8 mouse cellular contexts compared by ENCODE assay signal in the genomic region with DNA sequence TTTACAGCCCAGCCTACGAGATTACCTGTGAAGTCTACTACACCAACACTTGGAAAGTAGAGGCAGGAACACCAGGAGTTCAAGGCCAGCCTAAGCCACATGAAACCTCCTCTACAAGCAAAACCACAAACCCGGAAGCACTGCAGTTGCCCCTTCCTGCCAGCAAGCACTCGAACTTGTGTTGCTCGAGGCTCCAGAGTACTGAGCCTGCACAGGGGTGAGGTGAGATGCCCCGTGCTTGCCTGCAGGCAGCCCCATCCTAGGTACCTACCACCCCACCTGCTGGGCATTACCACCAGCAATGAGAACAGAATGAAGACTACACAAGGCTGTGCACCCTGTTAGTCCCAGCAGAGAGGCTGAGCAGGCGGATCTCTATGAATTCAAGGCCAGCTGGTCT. TPM values are rescaled to one million over a fixed set of nuclear protein-coding genes. Genes with fewer than 3 reads are reported as not detected.
DNase-seq lines count a peak whose midpoint lies in the region; ATAC-seq and TF ChIP-seq lines count a peak whose summit lies in the region.

No protein-coding gene starts in this region.

- H3K4me1 ChIP-seq in heart, postnatal 0 days (ENCODE audit: control insufficient read depth, insufficient read depth): peaks cover 19% of the 10 kb centered on the region
- H3K4me1 ChIP-seq in G1E (ENCODE audit: insufficient read depth, low read depth, low read length): peaks cover 34% of the 10 kb centered on the region
- H3K4me1 ChIP-seq in hindbrain, embryonic 14.5 days (replicated peaks; ENCODE audit: control insufficient read depth, insufficient read depth, low read length): peaks cover 10% of the 10 kb centered on the region

- H3K9me3 ChIP-seq in heart, postnatal 0 days (replicated peaks; ENCODE audit: control insufficient read depth, low read length): no peaks in the 10 kb centered on the region
- no peaks in the 10 kb centered on the region for H3K9me3 ChIP-seq in G1E (replicated peaks)
- no peaks in the 10 kb centered on the region for H3K9me3 ChIP-seq in hindbrain, embryonic 14.5 days (ENCODE audit: control insufficient read depth, low read length)

- ATAC-seq in heart, postnatal 0 days (ENCODE audit: insufficient read depth, low read depth): no peak
- no peak; the same call in 1 of the 2 replicates for ATAC-seq in G1E (ENCODE audit: extremely low read depth, insufficient number of reproducible peaks, low FRiP score, poor library complexity, severe bottlenecking)
- ATAC-seq in hindbrain, embryonic 14.5 days (ENCODE audit: low FRiP score): no peak

- TF ChIP-seq POLR2A in myocyte (IDR thresholded peaks at IDR 0.05; ENCODE audit: insufficient read length, low read depth): no peak

- H3ac ChIP-seq in myocyte (ENCODE audit: control insufficient read depth, insufficient read length): no peak overlapping the region

- 70% methylated on average over 6 of the region's 6 CpGs for WGBS in heart, postnatal 0 days
- 89% methylated on average over 6 of the region's 6 CpGs for WGBS in hindbrain, embryonic 14.5 days

- TF ChIP-seq CTCF in heart, postnatal 0 days (IDR thresholded peaks at IDR 0.05; ENCODE audit: low read depth): no peak
- TF ChIP-seq CTCF in G1E (IDR thresholded peaks at IDR 0.05; ENCODE audit: low read depth, low read length): no peak

- TF ChIP-seq EP300 in heart, postnatal 0 days (IDR thresholded peaks at IDR 0.05; ENCODE audit: low read depth): no peak

- no peak overlapping the region; the same call in 1 of the 2 replicates for H3K4me3 ChIP-seq in heart, postnatal 0 days (ENCODE audit: low read depth, low read length)
- peak overlapping the region; percentile 92; the same call in 1 of the 2 replicates for H3K4me3 ChIP-seq in G1E (ENCODE audit: low read depth, low read length)
- H3K4me3 ChIP-seq in hindbrain, embryonic 14.5 days (replicated peaks; ENCODE audit: low read length): no peak overlapping the region
- peak overlapping the region; percentile 98 for H3K4me3 ChIP-seq in myocyte

- H3K36me3 ChIP-seq in heart, postnatal 0 days (replicated peaks; ENCODE audit: control insufficient read depth, insufficient read depth, low read length): peaks cover 43% of the 10 kb centered on the region
- peaks cover 58% of the 10 kb centered on the region for H3K36me3 ChIP-seq in G1E (replicated peaks)
- H3K36me3 ChIP-seq in hindbrain, embryonic 14.5 days (replicated peaks; ENCODE audit: control insufficient read depth, insufficient read depth): peaks cover 53% of the 10 kb centered on the region
- H3K36me3 ChIP-seq in myocyte (ENCODE audit: control insufficient read depth, insufficient read depth): peaks cover 26% of the 10 kb centered on the region

- DNase-seq in heart, postnatal 0 days (ENCODE audit: low spot score): no peak
- no peak for DNase-seq in heart, postnatal 4 days
- DNase-seq in G1E (ENCODE audit: low spot score): peak; percentile 44
- no peak for DNase-seq in hindbrain, embryonic 14.5 days (ENCODE audit: low spot score)
- no peak for DNase-seq in cerebellum, postnatal 36 days
- DNase-seq in urinary bladder, adult 18-20 months (ENCODE audit: low spot score in 2 of 2): no peak
- DNase-seq in layer of hippocampus, adult 8-10 months (ENCODE audit: low spot score in 2 of 2): no peak

- H3K79me2 ChIP-seq in myocyte (ENCODE audit: control insufficient read depth, insufficient read depth): peaks cover 28% of the 10 kb centered on the region

- H3K9ac ChIP-seq in heart, postnatal 0 days (replicated peaks; ENCODE audit: low read depth, low read length): peak overlapping the region; percentile 66; the same call in 1 of the 2 replicates
- no peak overlapping the region for H3K9ac ChIP-seq in hindbrain, embryonic 14.5 days

- peak overlapping the region; percentile 63 for H3K4me2 ChIP-seq in heart, postnatal 0 days (ENCODE audit: low read depth, low read length)
- peak overlapping the region; percentile 71; the same call in 1 of the 2 replicates for H3K4me2 ChIP-seq in hindbrain, embryonic 14.5 days (replicated peaks)
- peak overlapping the region; percentile 98 for H3K4me2 ChIP-seq in myocyte (ENCODE audit: low read depth)

- peak overlapping the region; percentile 47; the same call in 1 of the 2 replicates for H3K27ac ChIP-seq in heart, postnatal 0 days (ENCODE audit: low read depth)
- H3K27ac ChIP-seq in hindbrain, embryonic 14.5 days: no peak overlapping the region

- no peaks in the 10 kb centered on the region for H3K27me3 ChIP-seq in heart, postnatal 0 days (ENCODE audit: control insufficient read depth, insufficient read depth, low read length)
- H3K27me3 ChIP-seq in G1E (ENCODE audit: insufficient read depth, low read length): peaks cover 15% of the 10 kb centered on the region
- no peaks in the 10 kb centered on the region for H3K27me3 ChIP-seq in hindbrain, embryonic 14.5 days (ENCODE audit: control insufficient read depth, insufficient read depth, low read length)
- peaks cover 7% of the 10 kb centered on the region for H3K27me3 ChIP-seq in myocyte (ENCODE audit: control insufficient read depth, insufficient read depth, insufficient read length)

TF ChIP-seq in myocyte, 11 proteins besides CTCF, POLR2A, EP300 and RAD21 (continues in another document):
- TF ChIP-seq MAX (IDR thresholded peaks at IDR 0.05; ENCODE audit: low read depth): no peak
- TF ChIP-seq CEBPB (IDR thresholded peaks at IDR 0.05; ENCODE audit: insufficient read depth, poor library complexity, severe bottlenecking): no peak
- TF ChIP-seq TCF3 (IDR thresholded peaks at IDR 0.05; ENCODE audit: insufficient read length, low read depth): no peak
- TF ChIP-seq REST (IDR thresholded peaks at IDR 0.05; ENCODE audit: insufficient read depth, insufficient read length): no peak
- no peak for TF ChIP-seq USF1 (IDR thresholded peaks at IDR 0.05; ENCODE audit: low read depth)
- TF ChIP-seq MYOD1 (IDR thresholded peaks at IDR 0.05; ENCODE audit: control insufficient read depth in 1 of 3, insufficient read length in 2 of 3, low read depth in 2 of 3): no peak
- no peak for TF ChIP-seq SRF (IDR thresholded peaks at IDR 0.05; ENCODE audit: control insufficient read depth, insufficient read length, low read depth)
- TF ChIP-seq E2F4 (IDR thresholded peaks at IDR 0.05; ENCODE audit: insufficient read depth): no peak
- TF ChIP-seq MYOG (IDR thresholded peaks at IDR 0.05; ENCODE audit: control insufficient read depth in 1 of 3, insufficient read depth in 1 of 3, insufficient read length in 2 of 3, low read depth in 2 of 3): no peak
- TF ChIP-seq TCF12 (IDR thresholded peaks at IDR 0.05; ENCODE audit: insufficient read depth, poor library complexity, severe bottlenecking): no peak

RNA-seq across cellular contexts. Expression of gene Eif4a3, which starts 1.9 kb away (rescaled TPM):
- 156 and 157 TPM in 2 replicates for total RNA-seq in heart, postnatal 0 days (2014; rRNA removed; ENCODE audit: low replicate concordance)
- polyA plus RNA-seq in heart, postnatal 0 days (2015; fragmentation: Nextera tagmentation; extraction: Ambion mirVana): 197 and 212 TPM in 2 replicates
- 100 to 1,000 TPM; 141 to 154 TPM for total RNA-seq in heart, postnatal 4 days (2021)
- 188 and 202 TPM in 2 replicates for total RNA-seq in G1E (2014; fragmentation: Nextera tagmentation)
- 244 and 261 TPM in 2 replicates for total RNA-seq in G1E (2017)
- polyA plus RNA-seq in G1E (2012): 224 and 241 TPM in 2 replicates
- polyA plus RNA-seq in hindbrain, embryonic 14.5 days (2014; fragmentation: Nextera tagmentation; extraction: Ambion mirVana): 223 and 243 TPM in 2 replicates
- 247 TPM for polyA plus RNA-seq in myocyte (2012; fragmentation: generic; extraction: Trizol)
- 10 to 100 TPM; 89.1 to 93.4 (median 90.6) TPM for total RNA-seq in layer of hippocampus, adult 8-10 months (2022)

RNA-seq across cellular contexts. Expression of gene Card14, which starts 9.6 kb away (rescaled TPM):
- total RNA-seq in heart, postnatal 0 days (2014; rRNA removed; ENCODE audit: low replicate concordance): 0.66 and 1.2 TPM in 2 replicates
- 0.41 and 0.48 TPM in 2 replicates for polyA plus RNA-seq in heart, postnatal 0 days (2015; fragmentation: Nextera tagmentation; extraction: Ambion mirVana)
- under 1 TPM; 0.16 to 0.21 TPM for total RNA-seq in heart, postnatal 4 days (2021)
- total RNA-seq in G1E (2014; fragmentation: Nextera tagmentation) (not detected in 2 replicates), G1E (2017) (0.11 TPM in 1 of 2 replicates, not detected in the other)
- polyA plus RNA-seq in G1E (2012) (not detected in 2 replicates), myocyte (2012; fragmentation: generic; extraction: Trizol) (1.1 TPM)
- polyA plus RNA-seq in hindbrain, embryonic 14.5 days (2014; fragmentation: Nextera tagmentation; extraction: Ambion mirVana): 0.16 and 0.18 TPM in 2 replicates
- under 1 TPM; 0.36 to 0.71 (median 0.52) TPM for total RNA-seq in layer of hippocampus, adult 8-10 months (2022)

RNA-seq across cellular contexts. Expression of gene Gaa, which starts 30.3 kb away (rescaled TPM):
- total RNA-seq in heart, postnatal 0 days (2014; rRNA removed; ENCODE audit: low replicate concordance): 91.1 and 158 TPM in 2 replicates
- polyA plus RNA-seq in heart, postnatal 0 days (2015; fragmentation: Nextera tagmentation; extraction: Ambion mirVana): 51.8 and 56.3 TPM in 2 replicates
- 10 to 100 TPM; 52.1 to 53.2 TPM for total RNA-seq in heart, postnatal 4 days (2021)
- total RNA-seq in G1E (2014; fragmentation: Nextera tagmentation) (59.7 and 71.2 TPM in 2 replicates), G1E (2017) (27.5 and 28.1 TPM in 2 replicates)
- polyA plus RNA-seq in G1E (2012) (95.7 and 102 TPM in 2 replicates), myocyte (2012; fragmentation: generic; extraction: Trizol) (86.4 TPM)
- 78.7 and 82.4 TPM in 2 replicates for polyA plus RNA-seq in hindbrain, embryonic 14.5 days (2014; fragmentation: Nextera tagmentation; extraction: Ambion mirVana)
- total RNA-seq in layer of hippocampus, adult 8-10 months (2022): 100 to 1,000 TPM; 336 to 359 (median 339) TPM

RNA-seq across cellular contexts. Expression of gene Sgsh, which starts 57.3 kb away (rescaled TPM):
- total RNA-seq in heart, postnatal 0 days (2014; rRNA removed; ENCODE audit: low replicate concordance): 3.1 and 14.8 TPM in 2 replicates
- 4.7 and 6.5 TPM in 2 replicates for polyA plus RNA-seq in heart, postnatal 0 days (2015; fragmentation: Nextera tagmentation; extraction: Ambion mirVana)
- total RNA-seq in heart, postnatal 4 days (2021): 1 to 10 TPM; 7.0 to 7.7 TPM
- total RNA-seq in G1E (2014; fragmentation: Nextera tagmentation) (14.5 and 22.4 TPM in 2 replicates), G1E (2017) (13.2 and 17.8 TPM in 2 replicates)
- polyA plus RNA-seq in G1E (2012) (26.5 and 26.6 TPM in 2 replicates), myocyte (2012; fragmentation: generic; extraction: Trizol) (4.2 TPM)
- 3.4 and 5.1 TPM in 2 replicates for polyA plus RNA-seq in hindbrain, embryonic 14.5 days (2014; fragmentation: Nextera tagmentation; extraction: Ambion mirVana)
- 1 to 10 TPM; 5.9 to 8.0 (median 7.0) TPM for total RNA-seq in layer of hippocampus, adult 8-10 months (2022)

RNA-seq across cellular contexts. Expression of gene Slc26a11, which starts 57.4 kb away (rescaled TPM):
- total RNA-seq in heart, postnatal 0 days (2014; rRNA removed; ENCODE audit: low replicate concordance): 4.0 and 4.4 TPM in 2 replicates
- polyA plus RNA-seq in heart, postnatal 0 days (2015; fragmentation: Nextera tagmentation; extraction: Ambion mirVana): 5.2 and 7.0 TPM in 2 replicates
- total RNA-seq in heart, postnatal 4 days (2021): 1 to 10 TPM; 3.0 to 3.9 TPM
- total RNA-seq in G1E (2014; fragmentation: Nextera tagmentation) (4.9 and 8.0 TPM in 2 replicates), G1E (2017) (4.4 and 6.9 TPM in 2 replicates)
- polyA plus RNA-seq in G1E (2012) (4.9 and 5.2 TPM in 2 replicates), myocyte (2012; fragmentation: generic; extraction: Trizol) (1.5 TPM)
- polyA plus RNA-seq in hindbrain, embryonic 14.5 days (2014; fragmentation: Nextera tagmentation; extraction: Ambion mirVana): 5.0 and 6.0 TPM in 2 replicates
- total RNA-seq in layer of hippocampus, adult 8-10 months (2022): 1 to 10 TPM; 6.0 to 6.9 (median 6.3) TPM

Comparison
In these comparisons a context has a peak if more than half of its experiments do, and no peak if none do; other contexts are left out.
1. H3K4me3 ChIP-seq: peak in G1E (single experiment) and myocyte (single experiment); none in heart, postnatal 0 days (single experiment) and hindbrain, embryonic 14.5 days (single experiment).
2. Peak in every context shown above with its lines, with median percentiles within 50 percentile points of each other: H3K4me2 ChIP-seq.